Mouse (Mus musculus): ENCODE measurements at regions not wholly inside any gene's neighbourhood (a gene's known extent, or its start where the extent isn't known, plus 50 kb on each side); places are given as distances from the start of the nearest gene placed in this dataset.

DNA sequence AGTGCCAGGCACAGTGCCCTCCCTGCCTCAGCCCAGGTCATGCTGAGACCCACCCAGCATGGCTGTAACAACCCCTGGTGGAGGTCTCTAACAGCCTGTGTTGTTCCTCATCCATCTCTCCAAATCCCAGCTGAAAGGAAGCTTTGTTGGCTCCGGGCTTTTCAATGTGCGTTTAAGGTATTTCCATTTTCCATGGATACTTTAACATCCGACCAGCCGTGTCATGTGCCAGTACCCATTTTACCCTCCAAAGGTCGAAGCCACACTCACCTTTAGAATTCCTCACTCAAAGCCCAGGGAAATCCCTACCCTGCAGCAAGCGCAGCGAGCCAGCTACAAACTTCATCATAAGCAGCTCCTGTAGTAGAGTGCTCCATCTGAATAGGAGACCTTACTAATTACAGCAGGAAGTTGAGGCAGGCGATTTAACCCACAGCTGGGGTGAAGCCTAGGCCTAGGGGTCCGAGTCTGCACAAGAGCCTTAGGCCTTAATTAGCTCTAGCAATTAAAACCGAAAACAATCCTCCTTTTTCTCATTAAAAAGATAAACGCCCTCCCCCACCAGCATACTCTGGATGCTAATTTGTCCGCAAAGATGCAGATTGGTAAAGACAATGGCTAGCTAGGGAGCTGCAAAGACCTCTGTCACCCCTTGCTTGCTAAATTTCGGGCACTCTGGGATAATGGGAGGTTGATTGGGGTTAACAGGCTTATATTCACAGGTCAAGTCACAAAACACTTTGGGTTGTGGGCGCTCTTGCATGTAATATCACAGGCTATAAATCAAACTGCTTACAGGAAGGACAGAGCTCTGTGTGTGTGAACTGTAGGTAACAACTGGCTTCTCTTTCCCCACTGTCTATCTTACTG is 171.2 kb downstream of the Pmp22 start:
- Histone ChIP-seq H3K36me3 (ENCODE audit: insufficient read depth, low read length) (no peaks in the 10 kb centered on the region), H3K9me3 (ENCODE audit: low read length) (peaks cover 5% of the 10 kb centered on the region), H3K4me1 (replicated peaks; ENCODE audit: low read depth, low read length) (peaks cover 15% of the 10 kb centered on the region), H3K4me3 (replicated peaks; ENCODE audit: low read length) (no peak overlapping the region), H3K27me3 (ENCODE audit: insufficient read depth, low read length) (no peaks in the 10 kb centered on the region)
- TF ChIP-seq POU5F1 (IDR thresholded peaks at IDR 0.05; ENCODE audit: borderline replicate concordance, low read length) (no peak), NANOG (IDR thresholded peaks at IDR 0.05; ENCODE audit: borderline replicate concordance, low read length) (no peak), CTCF (conservative IDR thresholded peaks at IDR 0.05; ENCODE audit: low read length) (no peak)

DNA sequence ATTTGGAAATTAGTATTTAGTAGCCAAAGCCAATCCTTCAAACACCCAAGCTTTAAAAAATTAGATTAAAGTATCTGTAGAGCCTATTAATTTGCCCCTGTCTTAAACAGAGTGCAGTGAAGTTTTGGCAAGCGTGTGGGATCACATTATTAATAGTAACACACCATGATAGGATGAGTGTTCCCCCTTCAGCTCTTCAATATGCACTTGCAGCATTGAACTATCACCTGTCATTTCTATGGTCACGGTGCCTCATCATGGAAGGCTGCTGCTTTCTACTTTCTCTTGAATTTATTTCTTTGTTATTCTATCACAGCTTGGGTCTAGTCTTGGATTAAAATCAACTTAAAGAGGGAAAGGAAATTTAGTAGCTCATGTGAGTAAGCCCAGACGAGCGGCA is 196.4 kb downstream of the Pmp22 start:
- Histone ChIP-seq H3K36me3 (ENCODE audit: insufficient read depth, low read length) (no peaks in the 10 kb centered on the region), H3K27me3 (ENCODE audit: insufficient read depth, low read length) (0 out of 2 replicates have a peak, but pooled peaks cover 3% of the 10 kb centered on the region), H3K4me1 (replicated peaks; ENCODE audit: low read depth, low read length) (no peaks in the 10 kb centered on the region), H3K9me3 (ENCODE audit: low read length) (no peaks in the 10 kb centered on the region), H3K4me3 (replicated peaks; ENCODE audit: low read length) (no peak overlapping the region)
- no peak for TF ChIP-seq POU5F1 (IDR thresholded peaks at IDR 0.05; ENCODE audit: borderline replicate concordance, low read length)

DNA sequence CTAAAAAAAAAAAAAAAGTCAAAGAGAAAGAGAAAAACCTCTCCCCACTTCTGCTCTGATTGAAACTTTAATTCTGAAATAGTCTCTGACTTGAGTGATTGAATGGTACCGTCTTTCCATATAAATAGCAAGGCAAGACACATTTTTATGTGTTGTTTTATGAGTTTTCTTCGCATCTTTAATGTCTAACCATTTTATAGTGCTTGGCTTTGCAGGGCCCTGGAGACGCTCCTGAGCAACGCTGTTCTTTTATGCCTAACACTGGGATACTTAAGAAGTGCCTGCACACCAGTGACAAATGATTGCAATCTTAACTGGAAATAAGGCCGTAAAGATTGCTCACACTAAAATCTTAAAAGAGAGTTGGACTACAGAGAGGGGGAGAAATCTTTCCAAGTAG is 198.1 kb downstream of the Pmp22 start:
- Histone ChIP-seq H3K36me3 (ENCODE audit: insufficient read depth, low read length) (no peaks in the 10 kb centered on the region), H3K4me3 (replicated peaks; ENCODE audit: low read length) (no peak overlapping the region), H3K27me3 (ENCODE audit: insufficient read depth, low read length) (0 out of 2 replicates have a peak, but pooled peaks cover 3% of the 10 kb centered on the region), H3K4me1 (replicated peaks; ENCODE audit: low read depth, low read length) (no peaks in the 10 kb centered on the region), H3K9me3 (ENCODE audit: low read length) (no peaks in the 10 kb centered on the region)
- TF ChIP-seq NANOG (IDR thresholded peaks at IDR 0.05; ENCODE audit: borderline replicate concordance, low read length) = no peak
- TF ChIP-seq POU5F1 (IDR thresholded peaks at IDR 0.05; ENCODE audit: borderline replicate concordance, low read length) = no peak
- TF ChIP-seq CTCF (conservative IDR thresholded peaks at IDR 0.05; ENCODE audit: low read length) = no peak

DNA sequence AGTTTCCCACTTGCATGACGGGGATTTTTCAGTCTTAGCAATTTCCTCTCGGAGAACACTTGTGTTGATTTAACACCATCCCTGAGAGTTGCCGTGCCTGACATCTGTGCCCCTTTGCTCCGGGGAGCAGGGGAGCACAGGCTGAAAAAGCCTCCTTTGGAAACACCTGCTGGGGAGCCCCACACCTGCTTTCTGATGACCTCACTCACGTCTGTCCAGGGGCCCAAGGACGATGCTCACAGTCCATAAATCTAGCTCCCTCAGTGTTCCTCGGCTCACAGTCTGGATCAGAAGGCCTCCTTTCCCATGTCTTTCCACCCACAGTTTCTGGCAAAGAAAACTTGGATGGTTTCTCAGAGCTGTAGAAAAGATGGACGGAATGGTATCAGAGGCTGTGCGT is 208.7 kb downstream of the Pmp22 start:
- H3K36me3 ChIP-seq (ENCODE audit: insufficient read depth, low read length) = no peaks in the 10 kb centered on the region
- TF ChIP-seq NANOG (IDR thresholded peaks at IDR 0.05; ENCODE audit: borderline replicate concordance, low read length) (no peak), POU5F1 (IDR thresholded peaks at IDR 0.05; ENCODE audit: borderline replicate concordance, low read length) (no peak), CTCF (conservative IDR thresholded peaks at IDR 0.05; ENCODE audit: low read length) (no peak)
- 0 out of 2 replicates have a peak, but pooled peaks cover 4% of the 10 kb centered on the region for H3K4me1 ChIP-seq (replicated peaks; ENCODE audit: low read depth, low read length)
- H3K27me3 ChIP-seq (ENCODE audit: insufficient read depth, low read length) = no peaks in the 10 kb centered on the region
- H3K4me3 ChIP-seq (replicated peaks; ENCODE audit: low read length) = no peak overlapping the region
- H3K9me3 ChIP-seq (ENCODE audit: low read length) = peaks cover 6% of the 10 kb centered on the region

DNA sequence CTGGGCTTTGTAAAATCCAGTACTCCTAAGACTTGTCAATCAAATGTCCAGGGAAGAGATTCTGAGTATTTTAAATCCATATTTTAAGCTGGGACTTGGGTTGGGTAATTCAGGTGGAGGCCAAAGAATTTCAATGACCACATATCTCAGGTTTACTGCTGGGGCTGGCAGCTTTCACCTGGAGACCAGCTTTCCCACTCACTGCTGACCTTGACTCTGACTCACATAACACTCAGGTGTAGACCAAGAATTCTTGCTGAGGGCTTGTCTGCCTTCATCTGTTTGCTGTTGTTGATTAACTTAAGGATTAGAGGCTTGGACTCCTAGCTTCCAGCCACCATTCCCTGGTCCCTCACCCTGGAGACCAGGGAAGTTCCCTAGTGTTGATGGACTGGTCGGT is 209.5 kb downstream of the Pmp22 start:
- Histone ChIP-seq H3K4me3 (replicated peaks; ENCODE audit: low read length) (no peak overlapping the region), H3K4me1 (replicated peaks; ENCODE audit: low read depth, low read length) (0 out of 2 replicates have a peak, but pooled peaks cover 4% of the 10 kb centered on the region), H3K27me3 (ENCODE audit: insufficient read depth, low read length) (no peaks in the 10 kb centered on the region), H3K9me3 (ENCODE audit: low read length) (peaks cover 6% of the 10 kb centered on the region), H3K36me3 (ENCODE audit: insufficient read depth, low read length) (no peaks in the 10 kb centered on the region)
- TF ChIP-seq CTCF (conservative IDR thresholded peaks at IDR 0.05; ENCODE audit: low read length) (no peak), POU5F1 (IDR thresholded peaks at IDR 0.05; ENCODE audit: borderline replicate concordance, low read length) (no peak), NANOG (IDR thresholded peaks at IDR 0.05; ENCODE audit: borderline replicate concordance, low read length) (no peak)

DNA sequence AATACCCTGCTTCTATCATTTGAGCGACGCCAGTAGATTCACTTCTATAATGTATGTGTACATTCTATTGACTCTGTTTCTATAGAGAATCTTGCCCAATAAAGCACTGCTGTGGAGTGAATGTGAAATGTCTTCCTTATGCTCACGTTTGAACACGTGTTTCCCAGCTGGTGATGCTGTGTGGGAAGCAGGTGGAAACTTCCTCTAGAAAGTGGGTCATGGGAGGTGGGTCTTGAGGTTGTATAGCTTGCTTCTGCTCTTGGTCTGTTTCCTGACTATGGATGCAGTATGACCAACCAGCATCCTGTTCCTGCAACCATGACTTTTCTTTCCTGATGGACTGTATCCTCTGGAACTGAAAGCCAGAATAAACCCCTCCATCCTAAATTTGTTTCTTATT is 216.9 kb downstream of the Pmp22 start:
- no peak for TF ChIP-seq POU5F1 (IDR thresholded peaks at IDR 0.05; ENCODE audit: borderline replicate concordance, low read length)
- TF ChIP-seq CTCF (conservative IDR thresholded peaks at IDR 0.05; ENCODE audit: low read length) = no peak
- TF ChIP-seq NANOG (IDR thresholded peaks at IDR 0.05; ENCODE audit: borderline replicate concordance, low read length) = no peak
- H3K4me1 ChIP-seq (replicated peaks; ENCODE audit: low read depth, low read length) = peaks cover 27% of the 10 kb centered on the region
- H3K4me3 ChIP-seq (replicated peaks; ENCODE audit: low read length) = no peak overlapping the region
- H3K36me3 ChIP-seq (ENCODE audit: insufficient read depth, low read length) = no peaks in the 10 kb centered on the region
- no peaks in the 10 kb centered on the region for H3K27me3 ChIP-seq (ENCODE audit: insufficient read depth, low read length)
- no peaks in the 10 kb centered on the region for H3K9me3 ChIP-seq (ENCODE audit: low read length)

DNA sequence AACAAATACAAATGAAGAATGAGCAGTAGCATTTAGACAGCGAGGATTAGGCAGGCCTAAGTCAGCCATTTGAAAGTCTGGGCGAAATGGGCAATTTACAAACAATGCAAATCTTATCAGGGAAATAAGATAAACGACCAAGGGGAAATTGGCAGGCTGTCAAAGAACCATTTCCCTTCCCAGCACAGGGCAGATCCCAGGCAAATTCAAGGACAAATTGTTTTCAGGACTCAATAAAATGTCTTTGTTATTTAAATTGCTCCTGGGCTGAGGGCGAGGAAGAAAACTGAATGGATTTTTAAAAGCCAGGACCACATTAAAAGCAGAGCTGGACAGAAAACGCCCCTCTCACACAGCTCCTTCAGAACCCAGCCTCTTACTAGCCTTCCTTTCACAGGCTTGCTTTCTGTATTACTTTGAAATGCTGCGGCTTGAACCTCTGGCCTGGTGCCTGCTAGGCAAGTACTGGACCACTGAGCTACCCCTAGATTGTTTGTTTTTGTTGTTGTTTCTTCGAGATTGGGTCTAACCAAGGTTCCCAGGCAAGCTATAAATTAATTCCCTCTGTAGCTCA is 221.4 kb downstream of the Pmp22 start:
- H3K9me3 ChIP-seq (ENCODE audit: low read length) = peaks cover 10% of the 10 kb centered on the region
- TF ChIP-seq POU5F1 (IDR thresholded peaks at IDR 0.05; ENCODE audit: borderline replicate concordance, low read length) (no peak), NANOG (IDR thresholded peaks at IDR 0.05; ENCODE audit: borderline replicate concordance, low read length) (peak; percentile 59; the same call in 1 of the 2 replicates)
- peaks cover 29% of the 10 kb centered on the region for H3K4me1 ChIP-seq (replicated peaks; ENCODE audit: low read depth, low read length)
- no peaks in the 10 kb centered on the region for H3K36me3 ChIP-seq (ENCODE audit: insufficient read depth, low read length)
- H3K27me3 ChIP-seq (ENCODE audit: insufficient read depth, low read length) = no peaks in the 10 kb centered on the region
- H3K4me3 ChIP-seq (replicated peaks; ENCODE audit: low read length) = no peak overlapping the region

DNA sequence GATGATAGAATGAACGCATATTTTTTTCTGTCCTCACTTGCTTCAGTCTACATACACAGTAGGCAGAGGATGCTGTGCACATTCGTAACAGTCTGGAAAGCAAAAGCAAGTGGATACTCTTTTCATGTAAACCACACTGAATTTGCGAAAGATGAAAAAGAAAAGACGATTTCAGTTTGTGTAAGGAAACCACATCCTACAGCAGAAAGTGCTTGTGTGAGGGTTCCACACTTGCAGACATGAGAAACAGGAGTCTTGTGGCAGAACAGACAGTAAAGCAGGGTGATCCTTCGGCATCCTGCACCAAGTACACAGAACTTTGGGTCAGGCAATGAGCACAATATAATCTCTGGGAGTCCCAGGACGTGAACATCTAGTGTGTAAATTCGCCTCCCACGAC is 223.2 kb downstream of the Pmp22 start:
- no peak for TF ChIP-seq POU5F1 (IDR thresholded peaks at IDR 0.05; ENCODE audit: borderline replicate concordance, low read length)
- TF ChIP-seq NANOG (IDR thresholded peaks at IDR 0.05; ENCODE audit: borderline replicate concordance, low read length) = no peak
- H3K27me3 ChIP-seq (ENCODE audit: insufficient read depth, low read length) = no peaks in the 10 kb centered on the region; the same call in 1 of the 2 replicates

More for the DNA sequence above, 223.2 kb downstream of the Pmp22 start:
- Histone ChIP-seq H3K4me1 (replicated peaks; ENCODE audit: low read depth, low read length) (peaks cover 29% of the 10 kb centered on the region), H3K36me3 (ENCODE audit: insufficient read depth, low read length) (no peaks in the 10 kb centered on the region), H3K4me3 (replicated peaks; ENCODE audit: low read length) (no peak overlapping the region), H3K9me3 (ENCODE audit: low read length) (peaks cover 10% of the 10 kb centered on the region)

Data from E14TG2a.4 (cell line).